Mouse (Mus musculus) lung, embryonic 15.5 days (tissue): ENCODE measurements around the gene Dglucy. TPM values are rescaled to one million over a fixed set of nuclear protein-coding genes. Genes with fewer than 3 reads are reported as not detected.

Experiments used
- ATAC-seq: fragments of 200-750 bp; cut with Nextera tagmentation; 2 replicates; pipeline ENCODE4 v1.8.0; 2017; ENCODE audit warnings: moderate number of reproducible peaks, borderline replicate concordance; ENCODE audit not compliant: low FRiP score, low TSS enrichment; ENCODE audit errors: extremely low read depth
- H3K27ac ChIP-seq: fragments of 300-500 bp; sonication (generic); 2 replicates; pipeline ENCODE4 v1.5.1; 2015; ENCODE audit warnings: moderate library complexity, mild to moderate bottlenecking, inconsistent platforms
- H3K27me3 ChIP-seq: fragments of 300-500 bp; sonication (generic); 2 replicates; pipeline ENCODE4 v1.6.1; 2015; ENCODE audit warnings: inconsistent platforms
- H3K36me3 ChIP-seq: fragments of 300-500 bp; sonication (generic); 2 replicates; pipeline ENCODE4 v1.6.1; 2015; ENCODE audit warnings: inconsistent platforms
- H3K4me1 ChIP-seq: fragments of 300-500 bp; sonication (generic); 2 replicates; pipeline ENCODE4 v1.6.1; 2015; ENCODE audit warnings: inconsistent platforms
- H3K4me2 ChIP-seq: fragments of 300-500 bp; sonication (generic); 2 replicates; pipeline ENCODE4 v1.6.1; 2015; ENCODE audit warnings: inconsistent platforms, mild to moderate bottlenecking, moderate library complexity
- H3K4me3 ChIP-seq: fragments of 300-500 bp; sonication (generic); 2 replicates; pipeline ENCODE4 v1.5.1; 2015; ENCODE audit warnings: mild to moderate bottlenecking, inconsistent platforms
- H3K9ac ChIP-seq: fragments of 300-500 bp; sonication (generic); 2 replicates; pipeline ENCODE4 v1.6.1; 2015; ENCODE audit warnings: inconsistent platforms
- H3K9me3 ChIP-seq: fragments of 300-500 bp; sonication (generic); 2 replicates; pipeline ENCODE4 v1.6.1; 2016; ENCODE audit warnings: inconsistent platforms
- WGBS: fragments of 180-500 bp; shearing (Covaris S2); methylation state at CpG from one replicate; pipeline ENCODE4 v1.1.7; 2015; 5-methylcytosine and 5-hydroxymethylcytosine counted together
- polyA plus RNA-seq: library from polyadenylated mRNA; unstranded; fragments of >200 nt; fragmentation: Nextera tagmentation; extraction: Ambion mirVana; gene quantifications from 2 replicates; pipeline ENCODE4 v1.2.1, GENCODE M21; 2015

Gene Dglucy
- polyA plus RNA-seq, 1 experiment from 2014 or later, result 5.2 TPM

- peaks cover 58% of the 10 kb centered on the region for H3K27me3 ChIP-seq
- WGBS, result 33% methylated on average over 12 of the region's 12 CpGs
- H3K36me3 ChIP-seq, result no peaks in the 10 kb centered on the region
- H3K9me3 ChIP-seq, result no peaks in the 10 kb centered on the region
- H3K27ac ChIP-seq, result no peak overlapping the region
- ATAC-seq, result no peak
- H3K4me1 ChIP-seq, result peaks cover 11% of the 10 kb centered on the region; the same call in 1 of the 2 replicates
- H3K4me3 ChIP-seq, result no peak overlapping the region
- H3K9ac ChIP-seq, result no peak overlapping the region
- H3K4me2 ChIP-seq, result peak overlapping the region; percentile 50
These were observed 119.1 kb downstream of the Dglucy start for GRCm38 (mm10) chr12:100897736-100898650.

- Histone ChIP-seq H3K4me1 (peaks cover 11% of the 10 kb centered on the region; the same call in 1 of the 2 replicates), H3K4me2 (peak overlapping the region; percentile 50), H3K36me3 (no peaks in the 10 kb centered on the region), H3K27ac (no peak overlapping the region), H3K9me3 (no peaks in the 10 kb centered on the region), H3K9ac (no peak overlapping the region), H3K27me3 (peaks cover 58% of the 10 kb centered on the region), H3K4me3 (peak overlapping the region; percentile 21)
- 2% methylated on average over 30 of the region's 30 CpGs for WGBS
- ATAC-seq, result no peak
These were observed 120.3 kb downstream of the Dglucy start for GRCm38 (mm10) chr12:100899111-100899640.

- Histone ChIP-seq H3K9me3 (no peaks in the 10 kb centered on the region), H3K27me3 (peaks cover 58% of the 10 kb centered on the region), H3K4me2 (no peak overlapping the region), H3K36me3 (no peaks in the 10 kb centered on the region), H3K4me3 (no peak overlapping the region), H3K4me1 (peaks cover 11% of the 10 kb centered on the region; the same call in 1 of the 2 replicates), H3K9ac (no peak overlapping the region), H3K27ac (no peak overlapping the region)
- WGBS, result 70% methylated on average over 6 of the region's 6 CpGs
- no peak for ATAC-seq
These were observed 122.0 kb downstream of the Dglucy start for GRCm38 (mm10) chr12:100900901-100901300.

- H3K27me3 ChIP-seq, result peaks cover 56% of the 10 kb centered on the region
- no peaks in the 10 kb centered on the region for H3K36me3 ChIP-seq
- 72% methylated on average over 6 of the region's 6 CpGs for WGBS
These were observed 122.5 kb downstream of the Dglucy start for GRCm38 (mm10) chr12:100901386-100901785.

GRCm38 (mm10) chr12:100903761-100904160 is 124.9 kb downstream of the Dglucy start:
- Histone ChIP-seq H3K9ac (no peak overlapping the region), H3K27me3 (peaks cover 52% of the 10 kb centered on the region), H3K36me3 (no peaks in the 10 kb centered on the region), H3K4me3 (no peak overlapping the region), H3K4me2 (no peak overlapping the region), H3K4me1 (peaks cover 12% of the 10 kb centered on the region; the same call in 1 of the 2 replicates), H3K27ac (no peak overlapping the region), H3K9me3 (no peaks in the 10 kb centered on the region)
- WGBS, result 72% methylated on average over 9 of the region's 9 CpGs
- no peak for ATAC-seq

More at GRCm38 (mm10) chr12:100901386-100901785, 122.5 kb downstream of the Dglucy start:
- H3K9ac ChIP-seq, result no peak overlapping the region
- H3K4me3 ChIP-seq, result no peak overlapping the region
- no peak overlapping the region for H3K4me2 ChIP-seq
- ATAC-seq, result no peak
- H3K4me1 ChIP-seq, result peaks cover 11% of the 10 kb centered on the region; the same call in 1 of the 2 replicates
- no peaks in the 10 kb centered on the region for H3K9me3 ChIP-seq
- no peak overlapping the region for H3K27ac ChIP-seq

GRCm38 (mm10) chr12:100906861-100907260 is 128.0 kb downstream of the Dglucy start:
- H3K4me1 ChIP-seq, result 0 out of 2 replicates have a peak, but pooled peaks cover 5% of the 10 kb centered on the region
- no peak overlapping the region for H3K4me2 ChIP-seq
- no peaks in the 10 kb centered on the region for H3K9me3 ChIP-seq
- H3K9ac ChIP-seq, result no peak overlapping the region
- H3K36me3 ChIP-seq, result no peaks in the 10 kb centered on the region
- no peak for ATAC-seq
- H3K4me3 ChIP-seq, result no peak overlapping the region
- no peak overlapping the region for H3K27ac ChIP-seq
- peaks cover 27% of the 10 kb centered on the region for H3K27me3 ChIP-seq
- WGBS, result 80% methylated on average over 5 of the region's 5 CpGs

- peak within 1 kb of the TSS; percentile 25; the same call in 1 of the 2 replicates for H3K9ac ChIP-seq
These were observed 128.9 kb downstream of the Dglucy start, which contains the start of gene Gpr68 for GRCm38 (mm10) chr12:100907598-100908297. Gpr68 (minus strand) TSS chr12:100908198.

GRCm38 (mm10) chr12:100908298-100909034 is 129.6 kb downstream of the Dglucy start:
- 21% methylated on average over 10 of the region's 10 CpGs for WGBS
- Histone ChIP-seq H3K9me3 (no peaks in the 10 kb centered on the region), H3K9ac (no peak overlapping the region), H3K27ac (no peak overlapping the region), H3K4me3 (peak overlapping the region; percentile 33), H3K27me3 (peaks cover 22% of the 10 kb centered on the region), H3K4me1 (0 out of 2 replicates have a peak, but pooled peaks cover 5% of the 10 kb centered on the region), H3K4me2 (peak overlapping the region; percentile 76), H3K36me3 (0 out of 2 replicates have a peak, but pooled peaks cover 6% of the 10 kb centered on the region)
- no peak for ATAC-seq

More at GRCm38 (mm10) chr12:100907598-100908297, 128.9 kb downstream of the Dglucy start, which contains the start of gene Gpr68:
- Histone ChIP-seq H3K27ac (no peak within 1 kb of the TSS), H3K4me2 (peak within 1 kb of the TSS; percentile 76), H3K36me3 (no peaks in the 10 kb centered on the region), H3K9me3 (no peaks in the 10 kb centered on the region), H3K4me1 (0 out of 2 replicates have a peak, but pooled peaks cover 5% of the 10 kb centered on the region), H3K4me3 (peak within 1 kb of the TSS; percentile 33), H3K27me3 (peaks cover 22% of the 10 kb centered on the region)
- ATAC-seq, result peak; percentile 48; the same call in 1 of the 2 replicates
- WGBS, result 4% methylated on average over 39 of the region's 39 CpGs

- 0 out of 2 replicates have a peak, but pooled peaks cover 6% of the 10 kb centered on the region for H3K36me3 ChIP-seq
- ATAC-seq, result no peak
- H3K27me3 ChIP-seq, result peaks cover 22% of the 10 kb centered on the region
- no peak overlapping the region for H3K9ac ChIP-seq
- 0 out of 2 replicates have a peak, but pooled peaks cover 5% of the 10 kb centered on the region for H3K4me1 ChIP-seq
- no peak overlapping the region for H3K4me3 ChIP-seq
- H3K9me3 ChIP-seq, result no peaks in the 10 kb centered on the region
- WGBS, result 49% methylated on average over 6 of the region's 6 CpGs
- no peak overlapping the region for H3K27ac ChIP-seq
- no peak overlapping the region for H3K4me2 ChIP-seq
These were observed 130.9 kb downstream of the Dglucy start for GRCm38 (mm10) chr12:100909765-100910164.

GRCm38 (mm10) chr12:100910731-100911130 is 131.9 kb downstream of the Dglucy start:
- Histone ChIP-seq H3K36me3 (0 out of 2 replicates have a peak, but pooled peaks cover 7% of the 10 kb centered on the region), H3K4me1 (0 out of 2 replicates have a peak, but pooled peaks cover 5% of the 10 kb centered on the region), H3K27me3 (peaks cover 22% of the 10 kb centered on the region), H3K27ac (no peak overlapping the region), H3K4me3 (no peak overlapping the region), H3K9me3 (no peaks in the 10 kb centered on the region), H3K9ac (no peak overlapping the region), H3K4me2 (no peak overlapping the region)
- WGBS, result 74% methylated on average over 12 of the region's 12 CpGs
- ATAC-seq, result no peak
